ENCODE assay signal across 9 mouse cellular contexts in genomic region chr8:120232913-120233312, GRCm38 (mm10). TPM values are rescaled to one million over a fixed set of nuclear protein-coding genes. Genes with fewer than 3 reads are reported as not detected.
DNase-seq lines count a peak whose midpoint lies in the region; ATAC-seq and TF ChIP-seq lines count a peak whose summit lies in the region.
"Had no signal": no experiment of that assay in that cellular context is flagged by ENCODE, and none has a peak within 500 bp of the region (broad histone marks: within the 10 kb centered on the region; RNA-seq: fewer than 3 reads in every experiment).

No protein-coding gene starts in this region.

- H3K4me3 ChIP-seq in lung, embryonic 14.5 days (ENCODE audit: low read depth, low read length), result peak overlapping the region; percentile 63
- H3K4me3 ChIP-seq in lung, adult 2 months (replicated peaks; ENCODE audit: extremely low read depth, low read depth, low read length), result no peak overlapping the region
- H3K4me3 ChIP-seq in limb, embryonic 14.5 days (replicated peaks; ENCODE audit: low read length), result peak overlapping the region; percentile 66
- peak overlapping the region; percentile 32 for H3K4me3 ChIP-seq in stomach, embryonic 15.5 days (replicated peaks)

- intact Hi-C loops in heart, postnatal 14 days (cut with DNase I), result no loop called here

- WGBS in lung, embryonic 14.5 days, result 26% methylated on average over 13 of the region's 13 CpGs
- WGBS in lung, adult 2 months, result 42% methylated on average over 13 of the region's 13 CpGs
- 13% methylated on average over 13 of the region's 13 CpGs for WGBS in limb, embryonic 14.5 days
- WGBS in stomach, embryonic 15.5 days, result 27% methylated on average over 13 of the region's 13 CpGs

- H3K9ac ChIP-seq in lung, embryonic 14.5 days, result peak overlapping the region; percentile 33
- peak overlapping the region; percentile 48 for H3K9ac ChIP-seq in limb, embryonic 14.5 days (ENCODE audit: low read depth, low read length, severe bottlenecking)
- 0 out of 2 replicates have a peak overlapping the region, but pooled peaks have one; percentile 25 for H3K9ac ChIP-seq in stomach, embryonic 15.5 days

- no peaks in the 10 kb centered on the region for H3K9me3 ChIP-seq in lung, embryonic 14.5 days (ENCODE audit: low read depth, low read length)
- no peaks in the 10 kb centered on the region for H3K9me3 ChIP-seq in limb, embryonic 14.5 days (ENCODE audit: control insufficient read depth, low read length)
- H3K9me3 ChIP-seq in stomach, embryonic 15.5 days, result no peaks in the 10 kb centered on the region

- no peak for TF ChIP-seq CTCF in lung, embryonic 14.5 days (IDR thresholded peaks at IDR 0.05; ENCODE audit: low read depth)
- no peak for TF ChIP-seq CTCF in lung, adult 2 months (IDR thresholded peaks at IDR 0.05; ENCODE audit: insufficient read depth, low read length)

- H3K4me1 ChIP-seq in lung, embryonic 14.5 days (ENCODE audit: insufficient read depth), result peaks cover 27% of the 10 kb centered on the region
- peaks cover 16% of the 10 kb centered on the region for H3K4me1 ChIP-seq in lung, adult 2 months (ENCODE audit: control insufficient read depth, insufficient read depth, low read length)
- peaks cover 63% of the 10 kb centered on the region for H3K4me1 ChIP-seq in limb, embryonic 14.5 days (ENCODE audit: control insufficient read depth, insufficient read depth, low read length)
- H3K4me1 ChIP-seq in stomach, embryonic 15.5 days, result peaks cover 58% of the 10 kb centered on the region

- peak overlapping the region; percentile 8; the same call in 1 of the 2 replicates for H3K27ac ChIP-seq in lung, embryonic 14.5 days (ENCODE audit: low read depth)
- no peak overlapping the region for H3K27ac ChIP-seq in limb, embryonic 14.5 days (replicated peaks; ENCODE audit: low read depth, low read length)
- no peak overlapping the region for H3K27ac ChIP-seq in stomach, embryonic 15.5 days

- H3K36me3 ChIP-seq in lung, embryonic 14.5 days (ENCODE audit: insufficient read depth), result 0 out of 2 replicates have a peak, but pooled peaks cover 3% of the 10 kb centered on the region
- H3K36me3 ChIP-seq in limb, embryonic 14.5 days (ENCODE audit: control insufficient read depth, insufficient read depth, low read length), result peaks cover 15% of the 10 kb centered on the region; the same call in 1 of the 2 replicates
- H3K36me3 ChIP-seq in stomach, embryonic 15.5 days, result no peaks in the 10 kb centered on the region

- peaks cover 27% of the 10 kb centered on the region for H3K27me3 ChIP-seq in lung, embryonic 14.5 days (ENCODE audit: insufficient read depth, low read length)
- no peaks in the 10 kb centered on the region for H3K27me3 ChIP-seq in limb, embryonic 14.5 days (ENCODE audit: control insufficient read depth, insufficient read depth, low read length)
- 0 out of 2 replicates have a peak, but pooled peaks cover 9% of the 10 kb centered on the region for H3K27me3 ChIP-seq in stomach, embryonic 15.5 days (replicated peaks)
- H3K27me3 ChIP-seq: Patski had no signal

- no peak for ATAC-seq in lung, embryonic 14.5 days (ENCODE audit: insufficient read depth)
- ATAC-seq in limb, embryonic 14.5 days (ENCODE audit: low FRiP score, low read depth), result no peak
- no peak for ATAC-seq in stomach, embryonic 15.5 days (ENCODE audit: insufficient read depth, low FRiP score, low read depth)
- no peak for ATAC-seq in granulocyte monocyte progenitor cell, adult 5-6 weeks (replicated peaks; ENCODE audit: poor library complexity, severe bottlenecking)
- ATAC-seq: Patski had no signal

- TF ChIP-seq POLR2A in lung, adult 2 months (IDR thresholded peaks at IDR 0.05; ENCODE audit: borderline replicate concordance, extremely low read depth, low read depth, low read length), result no peak
- TF ChIP-seq POLR2A in limb, embryonic 14.5 days (IDR thresholded peaks at IDR 0.05; ENCODE audit: borderline replicate concordance, extremely low read depth, insufficient read depth, insufficient read length), result no peak

- H3K4me2 ChIP-seq in lung, embryonic 14.5 days, result peak overlapping the region; percentile 96
- H3K4me2 ChIP-seq in limb, embryonic 14.5 days (replicated peaks; ENCODE audit: low read depth, low read length, severe bottlenecking), result peak overlapping the region; percentile 98
- peak overlapping the region; percentile 95 for H3K4me2 ChIP-seq in stomach, embryonic 15.5 days

- DNase-seq in lung, embryonic 14.5 days, result no peak
- no peak for DNase-seq in lung, adult 2 months
- DNase-seq in heart, postnatal 14 days, result peak; percentile 32 to 38
- no peak for DNase-seq in limb, embryonic 14.5 days (ENCODE audit: low spot score)
- no peak for DNase-seq in cerebellum, adult 18-20 months
- DNase-seq in right cerebral cortex, postnatal 36 days (ENCODE audit: low spot score in 2 of 2), result no peak

RNA-seq across cellular contexts. Expression of gene Gse1, which starts 4.7 kb away (rescaled TPM):
- 12.7 and 14.3 TPM in 2 replicates for polyA plus RNA-seq in lung, embryonic 14.5 days (2014; fragmentation: Nextera tagmentation; extraction: Ambion mirVana)
- polyA plus RNA-seq in lung, adult 2 months (2012; rRNA removed), result 35.6 and 39.6 TPM in 2 replicates
- 10 to 100 TPM; 29.0 to 33.1 TPM for total RNA-seq in heart, postnatal 14 days (2021)
- polyA plus RNA-seq in limb, embryonic 14.5 days (2012; rRNA removed), result 32.6 and 43.9 TPM in 2 replicates
- 10.2 and 10.3 TPM in 2 replicates for polyA plus RNA-seq in limb, embryonic 14.5 days (2014; fragmentation: Nextera tagmentation; extraction: Ambion mirVana)
- polyA plus RNA-seq in stomach, embryonic 15.5 days (2015; fragmentation: Nextera tagmentation; extraction: Ambion mirVana), result 9.6 and 10.8 TPM in 2 replicates
- total RNA-seq in granulocyte monocyte progenitor cell, adult 5-6 weeks (2014; fragmentation: Nextera tagmentation), result 32.7 and 40.9 TPM in 2 replicates
- total RNA-seq in granulocyte monocyte progenitor cell, adult 5-6 weeks (2017), result 6.9 and 8.4 TPM in 2 replicates

RNA-seq across cellular contexts. Expression of gene Fam92b, which starts 55.6 kb away (rescaled TPM):
- not detected in 2 replicates for polyA plus RNA-seq in lung, embryonic 14.5 days (2014; fragmentation: Nextera tagmentation; extraction: Ambion mirVana)
- polyA plus RNA-seq in lung, adult 2 months (2012; rRNA removed), result 9.0 and 10.2 TPM in 2 replicates
- total RNA-seq in heart, postnatal 14 days (2021), result not detected
- not detected in 2 replicates for polyA plus RNA-seq in limb, embryonic 14.5 days (2012; rRNA removed)
- polyA plus RNA-seq in limb, embryonic 14.5 days (2014; fragmentation: Nextera tagmentation; extraction: Ambion mirVana), result not detected in 2 replicates
- polyA plus RNA-seq in stomach, embryonic 15.5 days (2015; fragmentation: Nextera tagmentation; extraction: Ambion mirVana), result 0.80 and 0.94 TPM in 2 replicates
- total RNA-seq in granulocyte monocyte progenitor cell, adult 5-6 weeks (2014; fragmentation: Nextera tagmentation), result not detected in 2 replicates
- not detected in 2 replicates for total RNA-seq in granulocyte monocyte progenitor cell, adult 5-6 weeks (2017)

Comparison
In these comparisons a context has a peak if more than half of its experiments do, and no peak if none do; other contexts are left out.
1. DNase-seq: peak in heart, postnatal 14 days (2 of 2); none in lung, embryonic 14.5 days (single experiment), lung, adult 2 months (single experiment), limb, embryonic 14.5 days (single experiment), cerebellum, adult 18-20 months (0 of 2) and right cerebral cortex, postnatal 36 days (0 of 2).
2. Peak in every context shown above with its lines, with median percentiles within 50 percentile points of each other: H3K4me2 ChIP-seq and H3K9ac ChIP-seq.